Mouse (Mus musculus) erythroblast, embryonic 14.5 days (primary cell): ENCODE measurements around the gene Top2b.

ENCODE experiments used
- GATA1 ChIP-seq: IDR thresholded peaks from 2 replicates; pipeline ENCODE4 v1.6.1; 2012; ENCODE audit warnings: low read length, inconsistent platforms, mixed read lengths
- TAL1 ChIP-seq: IDR thresholded peaks from 3 replicates; pipeline ENCODE4 v1.6.1; 2012; ENCODE audit warnings: low read length, inconsistent platforms, mixed read lengths

DNA sequence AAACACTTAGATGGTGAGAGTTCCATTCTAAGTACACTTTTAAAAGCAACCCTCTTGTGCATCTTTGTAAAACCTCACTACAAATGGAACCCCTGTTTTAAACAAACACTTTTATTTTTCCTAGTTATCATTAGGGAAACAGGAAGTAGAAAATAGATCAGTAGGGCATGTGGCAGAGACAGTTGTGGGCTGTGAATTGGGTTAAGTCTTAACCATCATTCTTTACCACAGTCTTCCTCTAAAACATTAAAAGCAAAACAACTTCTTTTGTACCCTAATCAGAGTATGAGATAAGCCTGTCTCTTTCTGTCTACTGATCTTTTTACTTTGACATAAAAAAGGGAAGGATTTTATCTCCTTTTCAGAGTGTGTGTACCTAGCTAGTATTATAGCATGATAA lies 7.8 kb downstream of the Top2b start:
- TF ChIP-seq TAL1, result no peak
- no peak for TF ChIP-seq GATA1
